27 mouse cellular contexts compared by ENCODE assay signal in the genomic region with DNA sequence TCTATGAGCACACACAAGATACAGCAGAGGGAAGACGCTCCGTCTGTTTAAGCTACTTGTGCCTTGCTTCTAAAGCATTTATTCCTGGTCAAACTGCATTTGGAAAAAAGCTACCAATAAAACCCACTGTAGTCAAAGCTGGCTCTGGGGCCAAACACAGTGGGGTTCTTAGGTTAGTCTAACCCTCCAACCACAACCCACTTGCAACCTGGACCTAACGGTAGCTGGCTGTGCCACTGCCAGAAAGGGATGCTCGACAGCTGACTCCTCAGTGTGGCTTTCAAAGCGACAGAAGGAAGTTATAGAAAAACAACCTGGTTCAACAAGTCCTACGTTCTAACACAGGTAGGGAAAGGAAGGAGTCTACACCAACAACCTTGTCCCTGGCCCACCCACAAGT.
"Had no signal": no experiment of that assay in that cellular context is flagged by ENCODE, and none has a peak within 500 bp of the region (broad histone marks: within the 10 kb centered on the region; RNA-seq: fewer than 3 reads in every experiment).

No protein-coding gene starts in this region.

- ATAC-seq: forebrain, embryonic 13.5 days; forebrain, embryonic 14.5 days; forebrain, embryonic 15.5 days; forebrain, embryonic 16.5 days had no signal

- H3K4me3 ChIP-seq: embryonic facial prominence, embryonic 10.5 days; embryonic facial prominence, embryonic 12.5 days; embryonic facial prominence, embryonic 13.5 days; embryonic facial prominence, embryonic 15.5 days; erythroblast, embryonic 14.5 days; forebrain, embryonic 10.5 days; forebrain, embryonic 12.5 days; forebrain, embryonic 13.5 days; forebrain, embryonic 15.5 days; gastrocnemius, adult 2 months; heart, adult 2 months had no signal

- DNase-seq: cerebellum, adult 18-20 months; cerebellum, adult 2 months; cerebellum, adult 8-10 months; cerebellum, adult 9-10 months; cerebellum, adult 9-11 months; cerebellum, postnatal 25 days; embryo, embryonic 11 days; gastrocnemius, adult 2 months; gastrocnemius, postnatal 10 days; gastrocnemius, postnatal 14 days; gastrocnemius, postnatal 25 days; gastrocnemius, postnatal 36 days; heart, adult 11 months; heart, adult 18-20 months; heart, adult 2 months had no signal

- H3K4me1 ChIP-seq: embryonic facial prominence, embryonic 12.5 days; embryonic facial prominence, embryonic 13.5 days; embryonic facial prominence, embryonic 15.5 days; forebrain, embryonic 10.5 days; forebrain, embryonic 12.5 days; forebrain, embryonic 13.5 days; forebrain, embryonic 15.5 days had no signal

- H3K4me2 ChIP-seq: embryonic facial prominence, embryonic 12.5 days; embryonic facial prominence, embryonic 13.5 days; embryonic facial prominence, embryonic 15.5 days; forebrain, embryonic 12.5 days; forebrain, embryonic 13.5 days; forebrain, embryonic 15.5 days had no signal

- H3K9me3 ChIP-seq: embryonic facial prominence, embryonic 10.5 days; embryonic facial prominence, embryonic 12.5 days; embryonic facial prominence, embryonic 13.5 days; embryonic facial prominence, embryonic 15.5 days; forebrain, embryonic 10.5 days; forebrain, embryonic 12.5 days; forebrain, embryonic 13.5 days; forebrain, embryonic 15.5 days had no signal

- H3K27ac ChIP-seq: embryonic facial prominence, embryonic 10.5 days; embryonic facial prominence, embryonic 12.5 days; embryonic facial prominence, embryonic 13.5 days; embryonic facial prominence, embryonic 15.5 days; forebrain, embryonic 10.5 days; forebrain, embryonic 12.5 days; forebrain, embryonic 13.5 days; forebrain, embryonic 15.5 days; gastrocnemius, adult 2 months; heart, adult 2 months had no signal

- H3K27me3 ChIP-seq: embryonic facial prominence, embryonic 12.5 days; embryonic facial prominence, embryonic 13.5 days; embryonic facial prominence, embryonic 15.5 days; forebrain, embryonic 12.5 days; forebrain, embryonic 13.5 days; forebrain, embryonic 15.5 days had no signal

- H3K9ac ChIP-seq: embryonic facial prominence, embryonic 12.5 days; embryonic facial prominence, embryonic 13.5 days; embryonic facial prominence, embryonic 15.5 days; forebrain, embryonic 12.5 days; forebrain, embryonic 13.5 days; forebrain, embryonic 15.5 days; forebrain, postnatal 0 days had no signal
